Mouse (Mus musculus) layer of hippocampus, postnatal 36 days (tissue): ENCODE data around the gene Hspa1b. TPM values are rescaled to one million over a fixed set of nuclear protein-coding genes. Genes with fewer than 3 reads are reported as not detected.
"Not testable (repeated sequence)": the region's sequence is repeated elsewhere in the genome, so short reads cannot be mapped to it uniquely, and the experiment has no call there.

Experiments used
- DNase-seq, 2 experiments: peaks; one replicate each; pipeline ENCODE4 v3.0.0; 2022
- total RNA-seq, 2 experiments: library from RNA; stranded (reverse); gene quantifications; 2 replicates each; pipeline ENCODE4 v1.2.3; 2021

The Hspa1b gene
- 10 to 100 TPM; 28.0 to 35.6 TPM for total RNA-seq

DNA sequence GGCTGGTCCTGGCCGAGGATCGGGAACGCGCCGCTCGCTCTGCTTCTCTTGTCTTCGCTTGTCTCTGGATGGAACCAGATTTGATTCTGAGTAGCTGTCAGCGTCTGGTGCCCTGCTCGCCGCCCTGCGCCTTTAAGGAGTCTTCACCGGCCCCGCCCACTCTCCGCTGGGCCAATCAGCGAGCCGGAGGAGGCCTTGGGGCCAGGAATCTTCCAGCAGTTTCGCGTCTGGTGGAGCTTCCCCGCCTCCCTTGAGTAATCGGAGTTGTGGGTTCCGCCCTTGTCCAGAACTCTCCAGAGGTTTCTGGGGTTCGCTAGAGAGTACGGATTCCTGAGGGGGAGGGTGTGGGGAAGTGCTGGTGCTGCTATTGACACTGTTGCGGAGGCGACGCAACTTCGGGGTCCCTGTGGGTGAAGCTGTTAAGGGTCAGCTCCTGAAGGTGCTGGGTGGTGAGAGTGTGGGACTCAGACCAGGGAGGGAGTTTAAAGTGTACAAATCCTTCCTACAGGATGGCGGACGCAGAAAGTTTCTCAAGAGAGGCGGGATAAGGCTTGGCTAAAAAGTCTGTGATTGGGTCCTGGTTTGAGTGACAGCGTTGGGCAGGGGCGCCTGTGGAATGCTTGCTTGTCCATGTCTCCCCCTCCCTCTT lies at the start of gene Hspa1b:
Hspa1b (minus strand) TSS at position 109 of the 649 bp plus-strand sequence.
- DNase-seq: peak; percentile 83 to 85

DNA sequence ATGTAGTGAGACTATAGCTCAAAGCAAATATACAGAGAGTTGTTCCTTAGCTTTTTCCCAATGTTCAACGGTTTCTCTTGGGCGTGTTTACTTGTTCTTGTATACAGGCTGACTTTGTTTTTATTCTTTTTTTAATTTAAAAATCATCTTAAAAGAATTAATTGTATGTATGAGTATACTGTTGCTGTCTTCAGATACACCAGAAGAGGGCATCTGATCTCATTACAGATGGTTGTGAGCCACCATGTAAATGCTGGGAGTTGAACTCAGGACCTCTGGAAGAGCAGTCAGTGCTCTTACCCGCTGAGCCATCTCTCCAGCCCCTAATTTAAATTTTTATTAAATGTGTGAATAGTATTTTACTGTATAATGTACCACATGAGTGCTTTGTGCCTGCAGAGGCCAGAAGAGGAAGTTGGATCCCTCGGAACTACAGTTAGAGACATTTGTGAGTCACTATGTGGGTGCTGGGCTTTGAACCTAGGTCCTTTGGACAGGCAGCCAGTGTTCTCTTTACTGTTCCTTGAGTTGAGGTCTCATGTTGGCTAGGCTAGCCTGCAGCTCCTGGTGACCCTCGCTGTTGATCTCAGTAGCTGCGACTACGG lies 48.5 kb upstream of the Hspa1b start:
- no peak for DNase-seq

DNA sequence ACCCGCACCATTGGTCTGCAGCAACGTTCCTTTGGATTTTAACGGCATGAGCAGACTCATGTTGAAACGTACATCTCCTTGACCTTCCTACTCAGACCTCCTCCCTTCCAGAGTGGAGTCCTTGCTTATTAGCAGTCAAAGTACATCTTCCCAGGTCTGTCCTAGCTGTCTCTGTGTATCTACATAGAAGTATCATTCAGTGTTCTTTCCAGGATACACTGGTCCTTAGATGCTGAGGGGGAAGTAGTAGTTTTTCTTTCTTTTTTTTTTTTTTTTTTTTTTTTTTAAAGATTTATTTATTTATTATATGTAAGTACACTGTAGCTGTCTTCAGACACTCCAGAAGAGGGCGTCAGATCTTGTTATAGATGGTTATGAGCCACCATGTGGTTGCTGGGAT lies 46.9 kb upstream of the Hspa1b start:
- DNase-seq: not testable (repeated sequence)

DNA sequence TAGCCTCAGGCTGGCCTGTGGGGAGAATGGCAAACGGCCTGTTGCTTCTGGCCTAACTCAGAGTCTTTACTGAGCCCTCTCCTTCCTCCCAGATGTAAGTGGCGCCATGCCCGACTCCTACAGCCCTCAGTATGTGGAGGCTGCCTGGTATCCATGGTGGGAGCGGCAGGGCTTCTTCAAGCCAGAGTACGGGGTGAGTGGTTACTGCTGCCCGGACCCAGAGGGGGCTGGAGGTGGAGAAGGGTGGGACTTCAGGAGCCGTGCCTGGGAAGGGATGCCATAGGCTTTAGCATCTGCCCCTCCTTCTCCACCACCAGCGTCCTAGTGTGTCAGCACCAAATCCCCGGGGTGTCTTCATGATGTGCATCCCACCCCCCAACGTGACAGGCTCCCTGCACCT lies 46.1 kb upstream of the Hspa1b start:
- DNase-seq: no peak

DNA sequence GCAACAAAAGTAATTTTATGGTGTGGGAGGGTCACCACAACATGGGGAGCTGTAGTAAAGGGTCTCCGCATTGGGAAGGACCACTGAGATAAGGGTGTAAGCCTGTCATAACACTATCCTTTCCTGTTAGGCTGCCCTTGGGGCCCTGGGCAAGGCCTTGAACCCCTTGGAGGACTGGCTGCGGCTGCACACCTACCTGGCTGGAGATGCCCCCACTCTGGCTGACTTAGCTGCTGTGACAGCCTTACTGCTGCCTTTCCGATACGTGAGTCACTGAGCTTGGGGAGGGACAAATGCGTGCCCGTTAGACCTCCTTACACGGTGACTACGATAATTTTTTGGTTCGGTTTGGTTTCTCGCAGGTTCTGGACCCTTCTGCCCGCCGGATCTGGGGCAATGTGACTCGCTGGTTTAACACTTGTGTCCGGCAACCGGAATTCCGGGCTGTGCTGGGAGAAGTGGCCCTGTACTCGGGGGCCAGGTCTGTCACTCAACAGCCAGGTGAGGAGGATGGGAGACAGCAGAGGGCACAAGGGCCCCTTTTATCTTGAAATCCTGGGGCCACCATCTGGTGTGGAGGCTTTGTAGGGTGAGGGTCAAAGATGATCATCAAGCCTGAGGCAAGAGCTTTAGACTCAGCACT lies 45.2 kb upstream of the Hspa1b start:
- no peak for DNase-seq

DNA sequence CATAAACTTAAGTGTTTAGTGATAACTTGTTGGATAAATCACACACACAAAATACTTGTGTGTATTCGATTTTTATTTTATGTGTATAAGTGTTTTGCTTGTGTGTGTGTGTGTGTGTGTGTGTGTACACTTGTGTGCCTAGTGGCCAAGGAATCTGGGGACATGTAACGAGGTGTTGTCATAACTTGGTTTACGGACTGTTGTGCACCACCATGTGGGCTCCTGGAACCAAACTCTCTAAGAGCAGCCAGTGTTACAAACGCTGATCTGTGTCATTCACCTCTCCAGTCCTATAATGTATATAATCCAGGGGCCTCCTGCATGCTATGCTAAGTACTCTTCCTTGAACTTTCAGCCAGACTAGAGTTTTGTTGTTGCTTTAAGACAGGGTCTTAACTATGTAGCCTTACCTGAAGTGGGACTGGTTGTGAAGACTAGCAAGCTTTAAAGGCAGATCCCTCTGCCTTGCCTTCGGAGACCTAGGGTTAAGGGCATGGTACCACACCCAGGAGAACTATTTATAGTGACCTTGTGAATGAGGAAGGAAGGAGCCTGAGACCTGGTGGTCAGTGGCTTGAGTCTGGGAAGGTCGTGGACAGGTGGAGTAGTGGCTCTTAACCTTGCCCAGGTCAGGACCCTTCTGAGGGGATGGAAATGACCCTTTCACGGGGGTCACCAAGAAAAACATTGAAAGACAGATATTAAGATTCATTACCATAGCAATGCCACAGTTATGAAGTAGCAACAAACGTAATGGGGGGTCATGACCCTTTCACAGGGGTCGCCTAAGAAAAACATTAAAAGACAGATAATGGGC lies 44.2 kb upstream of the Hspa1b start:
- no peak for DNase-seq

DNA sequence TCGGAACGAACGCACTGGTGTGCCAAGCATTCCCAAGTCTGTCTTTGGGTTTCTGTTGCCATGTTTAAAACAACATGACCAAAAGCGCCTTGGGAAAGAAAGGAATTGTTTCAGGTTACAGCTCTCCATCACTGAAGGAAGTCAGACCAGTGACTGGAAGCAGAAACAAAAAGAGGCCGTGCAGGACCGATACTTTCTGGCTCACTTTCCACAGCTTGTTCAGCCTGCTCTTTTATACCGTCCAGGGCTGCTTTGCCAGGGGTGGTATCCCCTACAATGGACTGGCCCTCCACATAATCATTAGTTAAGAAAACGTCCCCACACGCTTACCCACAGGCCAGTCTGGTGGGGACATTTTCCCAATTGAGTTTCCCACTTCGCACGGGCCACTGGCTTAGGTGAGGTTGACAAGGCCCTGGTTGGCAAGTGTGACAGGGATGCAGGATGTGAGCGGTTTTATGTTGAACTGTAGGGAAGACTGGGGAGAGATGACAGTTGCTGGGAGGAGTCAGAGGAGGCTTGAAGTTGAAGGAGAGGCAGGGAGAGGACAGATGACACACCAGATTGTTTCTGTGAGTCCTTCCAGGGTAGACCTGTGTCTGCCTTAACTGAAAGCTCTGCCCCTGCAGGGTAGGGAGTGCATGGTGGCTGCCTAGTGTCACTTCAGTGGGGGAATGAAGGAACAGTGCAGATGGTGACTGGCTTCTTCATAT lies 43.3 kb upstream of the Hspa1b start:
- DNase-seq: no peak

DNA sequence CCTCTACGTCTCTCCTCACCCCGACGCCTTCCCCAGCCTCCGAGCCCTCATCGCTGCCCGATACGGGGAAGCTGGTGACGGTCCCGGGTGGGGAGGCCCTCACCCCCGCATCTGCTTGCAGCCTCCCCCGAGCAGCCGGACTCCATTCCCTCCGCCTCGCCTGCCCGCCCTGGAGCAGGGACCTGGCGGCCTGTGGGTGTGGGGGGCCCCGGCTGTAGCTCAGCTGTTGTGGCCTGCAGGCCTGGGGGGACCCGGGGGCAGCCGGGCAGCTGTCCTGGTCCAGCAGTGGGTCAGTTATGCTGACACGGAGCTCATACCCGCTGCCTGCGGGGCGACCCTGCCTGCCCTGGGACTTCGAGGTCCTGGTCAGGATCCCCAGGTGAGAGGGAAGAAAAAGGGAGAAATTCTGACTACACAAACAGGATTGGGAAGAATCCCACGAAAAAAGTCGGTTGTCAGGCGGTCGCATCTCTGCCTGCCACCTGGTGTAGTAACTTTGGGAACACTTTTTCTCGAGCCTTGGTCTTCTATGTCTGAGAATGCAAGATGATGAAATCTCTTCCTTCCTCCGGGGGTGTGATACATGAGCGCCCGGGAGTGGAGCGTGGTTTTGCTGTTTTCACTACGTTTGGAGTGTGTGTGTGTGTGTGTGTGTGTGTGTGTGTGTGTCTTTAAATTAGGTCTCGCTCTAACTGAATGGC lies 42.6 kb upstream of the Hspa1b start:
- DNase-seq: peak; percentile 26 to 31

DNA sequence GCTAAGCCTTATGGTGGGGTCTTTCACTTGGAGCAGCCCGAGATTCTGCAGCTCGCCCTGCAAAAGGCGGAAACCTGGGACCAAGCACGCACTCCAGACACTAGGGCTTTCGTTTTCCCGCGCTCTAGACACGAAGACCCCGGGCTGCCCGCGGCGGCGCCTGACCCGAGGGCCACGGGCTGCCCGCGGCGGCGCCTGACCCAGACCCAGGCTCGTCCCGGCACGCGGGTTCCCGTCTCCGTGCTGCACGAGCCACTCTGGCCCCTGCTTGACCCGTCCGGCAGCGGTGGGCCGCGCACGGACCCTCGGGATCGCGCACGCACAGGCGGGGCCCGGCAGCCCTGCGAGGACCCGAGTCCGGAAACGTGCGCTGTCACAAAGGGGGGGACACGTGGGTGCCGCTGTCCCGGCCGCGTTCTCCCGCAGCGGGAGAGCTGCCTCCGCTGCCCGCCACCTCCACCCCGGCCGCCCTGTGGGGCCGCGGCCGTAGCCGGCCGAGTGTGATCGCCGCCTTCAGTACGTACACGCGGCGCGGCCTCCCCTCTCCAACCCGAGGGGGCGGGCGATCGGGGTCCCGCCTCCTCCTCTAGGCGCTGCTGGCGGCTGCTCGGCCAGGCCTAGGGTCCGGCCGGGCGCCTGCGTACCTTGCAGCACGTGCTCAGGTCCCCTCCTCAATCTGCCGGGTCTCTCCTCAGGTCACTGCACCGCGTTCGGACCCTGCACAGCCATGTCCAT lies 41.8 kb upstream of the Hspa1b start, which contains the start of gene Vars:
Vars (plus strand) TSS at position 271 of the 735 bp plus-strand sequence.
- DNase-seq: peak; percentile 85 to 86

DNA sequence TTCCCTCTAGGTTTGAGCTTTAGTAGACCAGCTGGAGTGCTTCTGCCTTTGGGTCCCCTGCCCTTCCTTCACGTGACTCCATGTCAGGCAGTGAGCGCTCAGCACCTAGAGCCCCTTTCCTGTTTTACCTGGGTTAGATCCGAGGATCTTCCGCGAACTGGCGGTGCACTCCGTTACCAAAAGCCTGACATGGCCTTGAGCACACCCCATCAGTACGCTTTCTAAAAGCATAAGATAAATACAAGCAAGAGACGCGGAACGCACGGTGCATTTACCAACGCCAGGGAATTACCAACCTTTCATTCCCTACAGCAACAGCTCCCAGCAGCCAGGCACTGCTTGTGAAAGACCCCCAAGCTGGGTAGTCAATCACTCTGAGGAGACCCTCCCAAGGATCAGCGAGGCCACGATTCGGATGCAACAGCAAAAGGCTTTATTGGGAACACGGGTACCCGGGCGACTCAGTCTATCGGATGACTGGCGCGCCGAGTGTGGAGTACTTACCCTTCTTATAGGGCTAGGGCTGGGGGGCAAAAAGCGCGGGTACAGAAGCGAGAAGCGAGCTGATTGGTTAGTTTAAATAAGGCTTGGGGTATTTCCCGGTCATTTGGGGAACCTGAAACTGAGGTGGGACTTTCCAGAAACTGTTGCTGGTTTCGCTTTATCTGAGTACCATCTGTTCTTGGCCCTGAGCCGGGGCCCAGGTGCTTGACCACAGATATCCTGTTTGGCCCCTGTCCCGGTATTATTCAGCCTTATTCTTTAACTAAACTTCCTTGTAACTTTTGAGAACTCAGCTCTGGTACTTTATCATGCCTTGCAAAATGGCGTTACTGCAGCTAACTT lies 41.1 kb upstream of the Hspa1b start:
- not testable (repeated sequence) for DNase-seq

DNA sequence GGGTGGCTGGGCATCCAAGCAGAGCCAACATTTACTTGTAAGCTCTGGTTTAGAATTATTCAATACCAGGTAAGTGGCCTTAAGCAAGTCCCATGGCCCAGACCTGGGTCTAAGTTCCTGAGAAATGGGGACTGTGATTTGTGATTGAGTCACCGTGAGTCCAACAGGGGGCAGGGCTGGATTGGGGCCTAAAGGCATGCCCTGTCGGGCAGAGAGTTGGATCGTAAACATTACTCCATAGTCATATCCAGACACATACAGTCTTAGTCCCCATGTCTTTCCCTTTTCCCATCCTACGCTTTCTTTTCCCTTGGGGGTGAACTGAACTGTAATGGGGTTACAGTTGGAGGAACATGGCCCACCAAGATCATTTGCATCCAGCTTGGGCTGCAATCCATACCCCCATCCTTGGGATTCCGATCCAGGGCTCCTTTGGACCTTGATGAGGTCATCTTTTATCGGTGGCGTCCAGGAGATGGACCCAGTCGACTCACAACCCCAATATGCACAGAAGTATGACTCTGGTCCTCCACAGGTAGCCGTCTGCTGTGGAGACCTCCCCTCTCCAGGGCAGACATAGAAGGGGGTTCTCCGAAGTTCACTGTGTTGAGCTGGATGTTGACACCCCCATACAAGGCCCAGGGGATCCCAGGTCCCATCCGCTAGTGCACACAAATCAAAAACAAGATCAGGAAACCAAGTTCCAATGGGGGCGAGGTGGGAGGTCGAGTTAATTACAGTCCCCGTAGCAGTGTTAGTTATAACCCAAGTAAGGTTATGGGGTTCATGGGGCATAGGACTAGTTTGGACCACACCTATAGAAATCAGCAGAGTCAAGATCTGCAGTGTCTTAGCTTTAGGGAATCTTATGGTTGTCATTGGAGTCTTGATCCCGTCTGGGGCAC lies 39.7 kb upstream of the Hspa1b start:
- no peak for DNase-seq

DNA sequence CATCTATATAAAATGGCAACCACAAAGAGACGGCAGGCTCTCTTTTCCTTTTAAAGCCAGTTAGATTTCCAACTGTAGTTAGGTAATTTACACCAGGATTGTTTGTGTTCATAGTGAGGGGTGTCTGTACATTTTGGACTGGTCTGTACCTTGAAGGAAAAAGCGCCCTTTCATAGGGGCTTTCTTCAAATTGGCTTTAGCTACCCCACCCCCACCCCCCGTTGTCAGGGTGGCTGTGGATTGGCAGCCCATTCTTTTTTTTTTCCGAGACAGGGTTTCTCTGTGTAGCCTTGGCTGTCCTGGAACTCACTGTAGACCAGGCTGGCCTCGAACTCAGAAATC lies 38.1 kb upstream of the Hspa1b start:
- DNase-seq: no peak

DNA sequence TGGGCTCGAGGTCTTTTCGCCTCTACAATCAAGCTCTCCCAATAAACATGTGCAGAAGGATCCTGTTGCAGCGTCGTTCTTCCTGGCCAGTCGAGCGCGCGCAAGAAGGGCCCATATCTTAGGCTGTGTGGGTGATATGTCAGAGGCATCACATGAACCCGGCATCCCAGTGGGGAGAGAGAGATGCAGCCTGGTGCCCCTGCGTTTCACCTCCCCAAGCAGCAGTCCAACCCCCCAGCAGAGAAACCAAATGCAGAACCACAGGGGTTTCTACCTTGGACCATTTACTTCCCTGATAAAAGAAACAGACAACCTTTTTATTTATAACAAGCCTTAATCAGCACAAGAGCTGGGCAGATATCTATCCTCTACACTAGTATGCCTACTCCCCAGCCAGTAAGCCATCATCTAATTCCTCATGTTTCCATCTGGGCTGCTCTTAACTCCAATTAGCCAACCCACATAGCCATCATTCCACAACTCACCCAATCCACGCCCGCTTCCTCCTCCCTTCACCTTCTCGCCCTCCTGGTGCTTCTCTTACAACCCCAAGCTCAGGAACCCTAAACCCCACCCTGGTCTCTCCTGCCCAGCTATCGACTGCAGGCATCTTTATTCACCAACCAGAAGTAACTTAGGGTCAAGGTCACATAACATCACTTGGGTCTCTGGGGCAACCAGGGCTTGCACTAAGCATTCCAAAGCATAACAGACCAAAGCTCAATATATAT lies 37.5 kb upstream of the Hspa1b start:
- no peak for DNase-seq

DNA sequence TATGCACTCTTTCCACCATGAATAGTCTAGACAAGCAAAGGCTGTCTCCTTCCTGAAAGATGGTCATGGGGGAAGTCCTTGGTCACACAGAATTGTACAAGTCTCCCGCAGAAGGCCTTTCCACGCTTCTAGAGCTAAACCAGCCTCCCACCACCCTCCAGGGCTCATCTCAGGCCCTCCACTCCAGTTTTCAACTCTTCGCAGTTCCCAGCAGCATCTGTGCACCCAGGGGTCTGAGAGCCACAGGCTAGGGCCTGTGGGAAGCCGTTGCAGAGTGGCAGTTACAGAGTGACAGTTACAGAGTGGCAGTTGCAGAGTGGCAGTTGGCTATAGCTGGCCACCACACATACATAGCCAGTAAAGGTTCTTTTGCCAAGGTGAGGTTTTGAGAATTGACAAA lies 36.9 kb upstream of the Hspa1b start:
- DNase-seq: not testable (repeated sequence)

DNA sequence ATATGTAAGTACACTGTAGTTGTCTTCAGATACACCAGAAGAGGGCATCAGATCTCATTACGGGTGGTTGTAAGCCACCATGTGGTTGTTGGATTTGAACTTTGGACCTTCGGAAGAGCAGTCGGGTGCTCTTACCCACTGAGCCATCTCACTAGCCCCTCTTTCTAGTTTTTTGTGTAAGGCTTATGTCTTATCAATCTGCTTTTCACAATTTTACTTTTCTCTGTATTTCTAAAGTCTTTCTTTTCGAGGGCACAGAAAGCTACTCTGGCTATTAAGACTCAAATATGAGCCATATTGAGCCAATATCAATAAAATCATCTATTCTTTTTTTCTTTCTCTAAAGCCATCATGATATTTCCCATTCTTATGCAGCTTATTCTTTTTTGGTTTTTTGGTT lies 36.2 kb upstream of the Hspa1b start:
- DNase-seq: not testable (repeated sequence)

DNA sequence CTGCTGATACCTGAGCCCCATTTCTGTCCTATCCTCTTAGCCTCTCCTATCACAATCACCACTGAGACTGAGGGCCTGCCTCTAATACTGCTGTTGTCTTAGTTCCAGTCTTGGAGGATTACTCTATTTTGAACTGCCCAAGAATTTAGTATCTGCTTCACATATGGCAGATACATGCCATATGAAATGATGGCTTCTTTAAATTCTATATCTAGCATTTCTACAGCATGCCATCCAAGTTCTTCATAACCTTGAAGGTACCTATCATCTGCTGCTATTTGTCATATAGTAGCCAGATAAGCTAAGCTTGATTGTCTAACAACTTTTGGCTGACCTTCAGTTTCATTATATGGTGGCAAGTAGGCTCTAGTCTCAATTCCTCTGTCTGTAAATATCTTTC lies 35.7 kb upstream of the Hspa1b start:
- DNase-seq: no peak

DNA sequence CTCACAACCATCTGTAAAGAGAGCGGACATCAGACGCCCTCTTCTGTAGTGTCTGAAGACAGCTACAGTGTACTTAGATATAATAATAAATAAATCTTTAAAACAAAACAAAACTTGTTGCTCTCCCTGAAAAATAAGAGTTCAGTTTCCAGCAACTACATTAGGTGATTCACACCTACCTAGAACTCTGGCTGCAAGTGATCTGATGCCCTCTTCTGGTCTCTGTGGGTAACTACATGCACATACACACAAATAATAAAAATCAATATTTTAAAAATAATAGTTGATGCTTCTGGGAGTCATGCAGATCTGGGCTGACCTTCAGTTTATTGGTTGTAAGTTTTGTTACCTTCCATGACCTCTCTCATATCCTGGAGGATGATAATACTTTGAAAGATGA lies 25.2 kb upstream of the Hspa1b start:
- no peak for DNase-seq

DNA sequence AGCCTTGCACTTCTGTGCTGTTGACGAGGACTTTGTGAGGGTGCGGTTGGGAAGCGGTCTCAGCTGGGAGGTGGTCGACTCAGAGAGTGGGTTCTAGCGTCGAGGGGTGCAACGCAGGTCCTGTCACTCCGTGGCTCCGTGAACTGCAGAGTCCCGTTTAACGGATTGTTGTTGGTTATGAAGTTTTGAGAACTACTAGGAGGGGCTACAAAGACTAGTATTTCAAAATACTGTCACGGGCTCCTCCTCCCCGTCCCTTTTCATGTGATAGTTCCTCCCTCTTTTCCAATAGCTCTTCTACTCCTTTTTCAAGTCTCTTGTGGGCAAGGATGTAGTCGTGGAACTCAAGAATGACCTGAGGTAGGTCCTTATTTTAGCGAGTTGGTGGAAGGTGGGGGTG lies 23.3 kb upstream of the Hspa1b start:
- DNase-seq: no peak
